Mouse (Mus musculus) lung, postnatal 0 days (tissue): ENCODE results near the gene Kif18a. TPM values are rescaled to one million over a fixed set of nuclear protein-coding genes. Genes with fewer than 3 reads are reported as not detected.

Experiments
- ATAC-seq: fragments of 200-750 bp; cut with Nextera tagmentation; 2 replicates; pipeline ENCODE4 v1.8.0; 2017; ENCODE audit warnings: moderate library complexity
- DNase-seq: peaks from one replicate; pipeline ENCODE4 v3.0.0-alpha.2; 2016; ENCODE audit warnings: low spot score
- H3K27ac ChIP-seq: fragments of 300-500 bp; sonication (generic); 2 replicates; pipeline ENCODE4 v1.5.1; 2014; ENCODE audit warnings: antibody characterized with exemption, mild to moderate bottlenecking, low read length, mixed read lengths
- H3K27me3 ChIP-seq: fragments of 300-500 bp; sonication (generic); replicated peaks from 2 replicates; pipeline ENCODE4 v1.6.1; 2014; ENCODE audit warnings: low read length, mixed read lengths; ENCODE audit not compliant: insufficient read depth
- H3K36me3 ChIP-seq: fragments of 300-500 bp; sonication (generic); 2 replicates; pipeline ENCODE4 v1.6.1; 2014; ENCODE audit warnings: low read length, mixed read lengths; ENCODE audit not compliant: insufficient read depth
- H3K4me1 ChIP-seq: fragments of 300-500 bp; sonication (generic); 2 replicates; pipeline ENCODE4 v1.6.1; 2014; ENCODE audit warnings: antibody characterized with exemption, low read depth, low read length, mixed read lengths; ENCODE audit not compliant: insufficient read depth
- H3K4me2 ChIP-seq: fragments of 300-500 bp; sonication (generic); replicated peaks from 2 replicates; pipeline ENCODE4 v1.6.1; 2014; ENCODE audit warnings: low read depth, mild to moderate bottlenecking, low read length, moderate library complexity, mixed read lengths
- H3K4me3 ChIP-seq: fragments of 300-500 bp; sonication (generic); 2 replicates; pipeline ENCODE4 v1.5.1; 2014; ENCODE audit warnings: low read depth, low read length
- H3K9ac ChIP-seq: fragments of 300-500 bp; sonication (generic); replicated peaks from 2 replicates; pipeline ENCODE4 v1.6.1; 2014; ENCODE audit warnings: low read depth, mild to moderate bottlenecking
- H3K9me3 ChIP-seq: fragments of 300-500 bp; sonication (generic); 2 replicates; pipeline ENCODE4 v1.6.1; 2016; ENCODE audit warnings: low read length, mixed read lengths
- CTCF ChIP-seq: IDR thresholded peaks from 2 replicates; pipeline ENCODE4 v1.5.1; 2016; ENCODE audit warnings: antibody characterized with exemption, mild to moderate bottlenecking
- EP300 ChIP-seq: IDR thresholded peaks from 2 replicates; pipeline ENCODE4 v1.6.1; 2016; ENCODE audit warnings: antibody characterized with exemption, mild to moderate bottlenecking, control low read depth
- WGBS: fragments of 180-500 bp; shearing (Covaris S2); extraction: QIAGEN DNeasy Blood & Tissue Kit; methylation state at CpG from one replicate; pipeline ENCODE4 v1.1.7; 2014; 5-methylcytosine and 5-hydroxymethylcytosine counted together
- polyA plus RNA-seq: library from polyadenylated mRNA; unstranded; fragments of >200 nt; fragmentation: Nextera tagmentation; extraction: Ambion mirVana; gene quantifications from 2 replicates; pipeline ENCODE4 v1.2.1, GENCODE M21; 2015

Kif18a gene
- polyA plus RNA-seq, 1 experiment from 2014 or later = 1.3 TPM

DNA sequence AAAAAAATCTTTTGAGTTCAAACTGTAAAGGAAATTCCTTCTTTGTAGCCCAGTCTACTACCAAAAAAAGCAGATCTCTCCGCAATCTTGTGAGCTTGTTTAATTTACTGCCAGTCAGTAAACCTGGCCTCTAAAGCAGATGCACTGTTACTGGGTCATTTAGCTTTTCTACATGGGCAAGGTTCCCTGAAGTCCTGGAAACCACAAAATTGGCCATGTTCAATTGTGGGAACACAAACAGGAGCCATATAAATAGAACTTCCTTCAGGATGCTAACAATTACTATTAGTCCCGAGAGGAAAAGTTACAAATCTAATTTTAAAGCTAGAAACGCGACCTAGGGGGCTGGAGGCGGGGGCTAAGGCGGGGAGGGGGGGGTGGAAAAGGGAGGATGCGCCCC is 2.9 kb upstream of the Kif18a start:
- no peak for TF ChIP-seq CTCF
- no peak for TF ChIP-seq EP300
- H3K27me3 ChIP-seq = no peaks in the 10 kb centered on the region
- peaks cover 3% of the 10 kb centered on the region; the same call in 1 of the 2 replicates for H3K4me1 ChIP-seq
- no peaks in the 10 kb centered on the region for H3K9me3 ChIP-seq
- peak overlapping the region; percentile 33 for H3K27ac ChIP-seq
- H3K36me3 ChIP-seq = no peaks in the 10 kb centered on the region
- ATAC-seq = no peak
- peak; percentile 6 for DNase-seq
- H3K9ac ChIP-seq = peak overlapping the region; percentile 71
- H3K4me3 ChIP-seq = peak overlapping the region; percentile 72
- 8% methylated on average over 7 of the region's 7 CpGs for WGBS
- peak overlapping the region; percentile 71 for H3K4me2 ChIP-seq

DNA sequence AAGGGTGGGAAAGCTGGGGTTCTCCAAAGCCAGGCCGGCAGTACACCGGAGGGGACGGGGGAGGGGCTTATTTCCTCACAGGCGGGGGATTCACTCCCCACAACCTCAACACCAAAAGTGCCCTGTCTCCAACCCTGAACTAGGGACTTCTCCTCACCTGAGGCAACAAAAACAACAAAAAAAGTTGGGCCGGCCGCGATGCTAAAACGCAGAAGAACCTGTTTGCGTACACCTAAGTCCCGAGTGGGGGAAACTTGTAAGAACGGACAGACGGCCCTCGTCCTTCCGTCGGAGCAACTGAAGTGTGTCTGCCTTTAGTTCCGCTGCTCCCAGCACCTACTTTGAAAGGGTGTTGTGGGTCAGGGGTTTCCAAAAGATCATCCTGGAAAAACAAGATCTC is 2.5 kb upstream of the Kif18a start:
- peaks cover 3% of the 10 kb centered on the region; the same call in 1 of the 2 replicates for H3K4me1 ChIP-seq
- peak overlapping the region; percentile 71 for H3K4me2 ChIP-seq
- DNase-seq (peak; percentile 75), ATAC-seq (no peak)
- H3K36me3 ChIP-seq = no peaks in the 10 kb centered on the region
- peak overlapping the region; percentile 71 for H3K9ac ChIP-seq
- no peaks in the 10 kb centered on the region for H3K9me3 ChIP-seq
- under 1% methylated on average over 16 of the region's 16 CpGs for whole genome bisulfite sequencing
- TF ChIP-seq CTCF (no peak), EP300 (no peak)
- H3K27ac ChIP-seq = peak overlapping the region; percentile 33
- peak overlapping the region; percentile 72 for H3K4me3 ChIP-seq
- no peaks in the 10 kb centered on the region for H3K27me3 ChIP-seq

DNA sequence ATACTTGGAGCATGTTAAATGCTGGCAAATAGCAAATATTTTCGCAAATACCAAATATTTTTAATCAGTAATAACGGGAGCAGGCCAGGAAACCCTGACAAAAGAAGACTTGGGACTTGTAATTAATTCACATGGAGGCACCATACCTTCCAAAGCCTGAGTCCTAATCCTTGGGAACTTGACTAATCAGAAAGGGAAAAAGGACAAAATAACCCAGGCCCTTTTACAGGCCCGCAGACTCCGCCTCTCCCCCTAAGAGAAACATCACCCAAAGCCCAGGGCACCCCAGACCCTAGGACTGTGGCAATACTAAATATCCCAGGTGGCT is 302 bp upstream of the Kif18a start:
- ATAC-seq (no peak), DNase-seq (no peak)
- peak overlapping the region; percentile 90 for H3K4me2 ChIP-seq
- WGBS = 7% methylated on average over 4 of the region's 4 CpGs
- H3K27ac ChIP-seq = no peak overlapping the region
- H3K9ac ChIP-seq = peak overlapping the region; percentile 21; the same call in 1 of the 2 replicates
- no peaks in the 10 kb centered on the region for H3K9me3 ChIP-seq
- peak overlapping the region; percentile 85 for H3K4me3 ChIP-seq
- H3K4me1 ChIP-seq = peaks cover 3% of the 10 kb centered on the region; the same call in 1 of the 2 replicates
- H3K36me3 ChIP-seq = no peaks in the 10 kb centered on the region
- no peak for TF ChIP-seq EP300
- TF ChIP-seq CTCF = no peak
- no peaks in the 10 kb centered on the region for H3K27me3 ChIP-seq

DNA sequence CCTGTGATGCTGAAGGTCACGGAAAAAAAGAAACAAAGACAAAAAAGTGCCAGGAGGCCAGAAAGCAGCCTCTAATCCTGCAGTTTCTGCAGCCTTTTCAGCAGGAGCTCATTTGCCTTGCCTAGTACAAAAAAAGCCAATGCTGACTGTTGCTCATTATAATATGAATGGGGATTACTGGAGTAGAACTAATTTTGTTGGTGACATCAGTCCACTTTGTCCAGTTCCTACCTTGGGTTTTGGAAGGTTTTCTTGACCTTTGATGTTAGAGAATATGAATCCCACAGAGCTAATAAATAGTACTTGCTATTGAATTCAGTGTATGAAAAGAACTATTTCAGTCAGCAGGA is 778 bp downstream of the Kif18a start:
- 5% methylated on average over 1 of the region's 1 CpGs for WGBS
- no peaks in the 10 kb centered on the region for H3K27me3 ChIP-seq

DNA sequence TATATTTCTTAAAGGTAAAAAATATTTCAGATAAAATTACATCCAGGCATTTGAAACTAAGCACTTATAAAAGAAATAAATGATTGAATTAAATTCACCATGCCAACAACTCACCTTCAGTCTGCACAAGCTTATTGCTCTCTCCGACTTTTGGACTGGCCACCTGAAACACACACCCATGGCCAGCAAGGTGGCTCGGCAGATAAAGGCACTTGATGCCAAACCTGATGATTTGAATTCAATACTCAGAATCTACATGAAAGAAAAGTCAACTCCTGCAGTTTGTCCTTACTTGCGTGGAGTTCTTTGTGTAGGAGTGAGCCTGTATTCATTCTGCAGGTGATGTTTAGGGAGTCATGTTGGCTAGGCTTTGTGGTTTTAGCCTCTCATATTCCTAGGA is 3.6 kb downstream of the Kif18a start:
- no peak overlapping the region for H3K4me3 ChIP-seq
- no peak overlapping the region for H3K4me2 ChIP-seq
- H3K27me3 ChIP-seq = no peaks in the 10 kb centered on the region
- TF ChIP-seq CTCF = no peak
- no peak for TF ChIP-seq EP300
- peaks cover 3% of the 10 kb centered on the region; the same call in 1 of the 2 replicates for H3K4me1 ChIP-seq
- WGBS = 91% methylated on average over 3 of the region's 3 CpGs
- no peaks in the 10 kb centered on the region for H3K36me3 ChIP-seq
- DNase-seq = no peak
- no peaks in the 10 kb centered on the region for H3K9me3 ChIP-seq
- no peak overlapping the region for H3K27ac ChIP-seq
- H3K9ac ChIP-seq = no peak overlapping the region
- ATAC-seq = no peak

More for the DNA sequence above, 778 bp downstream of the Kif18a start:
- Histone ChIP-seq H3K4me2 (peak overlapping the region; percentile 90), H3K9me3 (no peaks in the 10 kb centered on the region), H3K9ac (peak overlapping the region; percentile 59), H3K27ac (0 out of 2 replicates have a peak overlapping the region, but pooled peaks have one; percentile 75), H3K4me3 (peak overlapping the region; percentile 85), H3K36me3 (no peaks in the 10 kb centered on the region), H3K4me1 (peaks cover 3% of the 10 kb centered on the region; the same call in 1 of the 2 replicates)
- no peak for ATAC-seq
- no peak for DNase-seq
- no peak for TF ChIP-seq EP300
- TF ChIP-seq CTCF = no peak

DNA sequence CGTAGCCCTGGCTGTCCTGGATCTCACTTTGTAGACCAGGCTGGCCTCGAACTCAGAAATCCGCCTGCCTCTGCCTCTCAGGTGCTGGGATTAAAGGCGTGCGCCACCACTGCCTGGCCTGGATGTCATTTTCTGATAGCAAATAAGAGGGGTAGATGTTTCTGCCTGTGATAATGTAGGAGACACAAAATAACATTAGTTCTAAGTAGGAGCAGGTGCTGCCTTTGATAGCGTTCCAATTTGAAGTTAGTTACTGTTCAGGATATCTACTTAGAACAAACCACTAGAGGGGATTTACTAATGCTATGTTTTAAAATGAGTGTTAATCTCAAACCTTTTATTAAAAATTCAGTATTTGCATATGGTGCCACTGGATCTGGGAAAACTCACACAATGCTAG is 8.8 kb downstream of the Kif18a start:
- no peaks in the 10 kb centered on the region for H3K4me1 ChIP-seq
- TF ChIP-seq CTCF (no peak), EP300 (no peak)
- 96% methylated on average over 6 of the region's 6 CpGs for WGBS

DNA sequence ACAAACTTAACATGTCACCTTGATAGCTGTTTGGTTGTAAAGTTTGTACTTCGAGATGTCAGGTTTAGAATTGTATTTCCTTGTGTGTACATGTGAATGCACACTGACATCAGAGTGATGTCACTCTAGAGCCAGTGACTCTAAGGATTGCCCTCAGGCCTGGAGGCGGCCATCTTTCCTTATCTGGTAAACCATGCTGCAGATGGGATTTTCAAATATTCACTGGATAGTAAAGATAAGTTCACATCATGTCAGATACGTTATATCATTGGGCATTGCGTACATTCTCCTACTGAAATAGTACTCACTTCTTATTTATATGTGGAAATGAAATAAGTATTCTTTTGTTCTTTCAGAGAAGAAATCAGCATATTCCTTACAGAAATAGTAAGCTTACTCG is 15.7 kb downstream of the Kif18a start:
- Histone ChIP-seq H3K27ac (no peak overlapping the region), H3K4me2 (no peak overlapping the region), H3K4me3 (no peak overlapping the region), H3K36me3 (no peaks in the 10 kb centered on the region), H3K9me3 (no peaks in the 10 kb centered on the region), H3K9ac (no peak overlapping the region), H3K27me3 (no peaks in the 10 kb centered on the region), H3K4me1 (no peaks in the 10 kb centered on the region)
- DNase-seq = no peak
- 82% methylated on average over 5 of the region's 5 CpGs for WGBS
- ATAC-seq = no peak
- TF ChIP-seq CTCF = no peak
- TF ChIP-seq EP300 = no peak

More for the DNA sequence above, 8.8 kb downstream of the Kif18a start:
- Histone ChIP-seq H3K27me3 (no peaks in the 10 kb centered on the region), H3K9ac (no peak overlapping the region), H3K9me3 (no peaks in the 10 kb centered on the region), H3K36me3 (no peaks in the 10 kb centered on the region), H3K4me2 (no peak overlapping the region), H3K27ac (no peak overlapping the region), H3K4me3 (no peak overlapping the region)
- DNase-seq (no peak), ATAC-seq (no peak)
